Mouse (Mus musculus) mouse trophoblast stem cell (cell line): ENCODE measurements around the gene Vtcn1.

ENCODE experiments used
- in situ Hi-C, 2 experiments: fragments of 300-500 bp; cut with MseI, MboI; formaldehyde crosslinking; loops; 2 replicates in 1 of 2; 3 replicates in 1 of 2; pipeline ENCODE4 v1.15.1; 2025

Vtcn1 gene

GRCm38 (mm10) chr3:100856050-100856815, 31.0 kb downstream of the Vtcn1 start:
- in situ Hi-C loops, result no loop called here

DNA sequence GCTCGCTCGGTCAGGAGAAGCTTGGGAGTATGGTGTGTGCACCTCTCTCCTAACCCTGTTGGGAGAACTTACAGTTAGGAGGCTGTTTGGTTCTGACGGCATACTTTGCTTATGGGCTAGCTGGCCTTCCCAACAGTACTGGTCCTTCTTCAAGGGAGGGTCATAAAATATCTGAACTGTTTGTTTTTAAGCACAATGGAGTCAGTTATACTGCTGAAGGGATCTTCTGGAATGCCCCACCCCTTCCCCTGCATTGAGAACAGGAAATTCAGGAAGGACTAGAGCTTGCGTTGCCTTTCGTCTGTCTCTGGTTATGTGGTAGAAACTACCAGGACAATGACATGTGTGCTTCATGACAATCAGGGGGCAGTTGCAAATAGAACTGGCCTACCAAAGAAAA, 31.9 kb downstream of the Vtcn1 start:
- in situ Hi-C loops, result no loop called here

DNA sequence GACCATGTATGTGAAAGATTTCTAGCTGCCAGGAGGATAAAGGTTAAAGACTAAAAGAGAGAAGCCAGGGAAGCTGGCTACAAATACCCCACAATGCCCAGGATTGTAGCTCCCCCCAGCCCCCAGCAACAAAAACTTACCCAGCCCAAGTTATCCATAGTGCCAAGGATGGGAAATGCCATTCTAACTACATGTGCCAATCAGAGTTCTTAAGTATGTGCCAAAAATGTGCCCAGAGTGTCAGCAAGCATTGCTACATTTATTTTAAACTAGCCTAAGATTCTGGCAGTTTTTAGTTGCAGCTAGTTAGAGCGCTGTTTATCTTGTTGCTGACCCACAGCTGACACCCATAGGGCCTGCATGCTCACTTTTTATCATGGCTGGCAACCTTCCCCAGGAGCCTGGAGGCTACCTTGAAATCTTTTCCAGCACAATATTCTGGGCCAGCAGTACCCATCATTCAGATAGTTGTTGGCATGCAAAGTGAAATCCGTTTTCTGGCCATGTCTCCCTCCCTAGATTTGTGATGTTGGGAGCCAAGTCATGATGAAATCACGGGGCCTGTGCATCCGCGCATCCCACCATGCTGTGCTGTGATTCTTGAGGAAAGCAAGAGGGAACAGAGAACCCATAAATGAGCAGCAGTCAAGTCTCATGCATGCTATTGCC, 33.2 kb downstream of the Vtcn1 start:
- in situ Hi-C loops, result no loop called here

DNA sequence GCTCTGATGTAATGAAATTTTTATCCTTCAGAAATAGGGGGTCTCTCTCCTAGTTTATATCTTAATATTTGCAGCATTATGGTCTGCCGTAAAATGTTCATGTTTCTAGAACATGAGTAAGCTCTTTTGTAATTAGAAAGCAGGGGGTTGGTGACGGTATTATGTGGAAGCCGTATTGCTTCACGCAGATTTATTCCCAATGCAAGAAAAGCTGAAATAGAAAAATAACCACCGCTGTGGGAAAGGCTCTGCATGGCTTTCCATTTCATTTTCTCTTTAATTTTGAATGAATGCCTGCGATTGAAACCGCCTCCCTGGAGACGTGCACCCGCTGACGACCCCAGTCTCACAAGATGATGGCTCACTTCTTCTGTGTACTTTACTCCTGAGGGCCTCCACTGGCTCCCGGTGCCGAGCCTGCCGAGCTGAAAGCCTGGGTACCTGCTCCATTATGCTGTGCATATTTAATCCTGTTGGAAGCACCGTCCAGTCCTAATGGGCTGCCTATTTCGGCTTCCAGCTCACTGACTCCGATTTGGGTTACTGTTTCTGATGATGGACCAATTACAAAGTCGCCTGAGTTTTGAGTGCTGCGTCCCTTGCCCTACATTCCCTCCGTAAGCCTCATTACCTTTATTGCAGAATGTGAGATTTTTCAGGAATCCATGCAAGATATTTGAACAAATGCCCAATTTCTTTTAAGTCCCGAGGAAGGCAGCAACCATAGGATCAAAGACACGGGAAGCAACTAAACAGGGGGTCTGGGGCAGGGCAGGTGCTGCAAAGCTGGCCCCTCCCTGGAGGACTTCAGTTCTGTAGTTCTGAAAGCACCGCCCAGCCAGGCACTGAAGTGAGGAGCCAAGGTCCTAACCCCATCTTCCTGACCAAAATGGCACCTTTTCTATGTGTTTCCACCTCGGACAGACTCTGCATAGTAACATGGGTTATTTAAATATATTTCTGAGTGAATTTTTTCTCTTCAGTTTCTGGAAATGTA, 36.3 kb downstream of the Vtcn1 start:
- in situ Hi-C loops, result no loop called here

DNA sequence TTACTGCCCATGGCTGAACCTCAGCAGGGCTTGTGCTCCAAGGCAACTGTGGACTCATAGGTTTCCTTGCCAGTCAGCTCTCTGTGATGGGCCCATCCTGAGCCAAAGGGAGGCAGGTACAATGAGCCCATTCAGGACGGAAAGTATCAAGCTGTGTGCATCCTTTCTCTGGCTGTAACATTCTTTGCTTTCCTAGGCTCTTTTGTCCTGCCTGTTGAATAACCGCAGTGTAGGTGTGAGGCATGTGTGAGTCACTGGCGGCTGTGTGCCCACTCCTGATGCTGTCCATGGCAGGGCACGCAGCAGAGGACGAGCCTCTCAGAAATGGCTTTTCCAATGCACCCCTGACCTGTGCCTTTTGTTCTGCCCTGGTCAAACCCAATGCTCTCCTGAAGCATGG, 41.7 kb downstream of the Vtcn1 start:
- in situ Hi-C loops, result no loop called here

- in situ Hi-C loops, result no loop called here
These were observed 51.8 kb downstream of the Vtcn1 start for GRCm38 (mm10) chr3:100877057-100877456.

DNA sequence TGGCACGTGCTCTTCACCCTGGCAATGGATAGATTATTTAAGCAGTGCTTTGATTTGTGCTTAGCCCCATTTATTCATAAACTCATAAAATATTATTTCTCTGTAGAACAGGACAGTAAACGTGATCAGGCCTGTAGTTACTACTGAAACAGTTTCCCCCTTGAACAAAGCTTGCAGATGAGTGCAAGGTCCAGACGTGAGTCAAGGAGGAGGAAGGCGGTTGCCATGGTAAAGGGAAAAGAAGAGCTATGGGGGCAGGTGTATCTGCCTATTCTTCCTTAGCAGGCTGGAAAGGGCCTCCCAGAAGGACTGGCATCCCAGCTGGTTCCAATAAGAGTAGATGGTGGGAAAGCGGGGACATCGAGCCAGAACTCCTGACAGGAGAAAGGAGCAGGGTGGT, 56.1 kb downstream of the Vtcn1 start:
- in situ Hi-C loops, result no loop called here

DNA sequence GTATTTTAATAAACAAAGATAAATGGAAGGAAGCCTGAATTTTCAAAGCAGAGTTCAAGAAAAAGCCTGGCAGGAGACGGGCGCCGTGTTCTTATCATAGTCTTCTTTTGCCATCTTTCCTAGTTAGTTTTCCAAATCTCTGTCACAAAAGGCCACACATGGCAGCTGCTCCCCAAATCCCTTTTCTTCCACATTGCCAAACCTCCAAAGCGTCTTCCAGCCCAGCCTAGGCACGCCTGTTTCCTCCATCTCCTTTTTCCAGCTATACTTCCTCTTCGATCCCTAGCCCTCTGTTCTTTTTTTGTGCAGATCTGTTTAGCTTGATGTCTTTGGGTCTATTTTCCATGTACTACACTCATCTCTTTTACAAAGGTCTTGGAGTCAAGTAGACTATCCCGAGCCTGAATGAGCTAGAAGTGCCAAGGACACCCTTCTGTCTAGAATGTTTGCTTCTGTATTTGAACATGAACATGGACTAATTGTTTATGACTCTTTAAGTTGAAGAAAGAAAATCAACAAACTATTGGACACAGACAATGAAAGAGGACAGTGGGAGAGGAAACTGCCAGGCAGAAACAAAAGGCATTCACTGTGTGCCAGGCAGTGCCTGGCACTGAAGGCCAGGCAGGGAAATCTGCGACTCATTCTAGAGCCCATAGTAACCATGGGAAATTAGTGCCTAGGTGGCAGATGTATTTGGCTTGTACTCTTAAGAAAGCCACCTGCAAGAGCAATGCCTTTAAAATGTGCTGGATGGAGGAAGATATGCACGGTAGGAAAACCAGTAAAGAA, 56.8 kb downstream of the Vtcn1 start:
- in situ Hi-C loops, result no loop called here

DNA sequence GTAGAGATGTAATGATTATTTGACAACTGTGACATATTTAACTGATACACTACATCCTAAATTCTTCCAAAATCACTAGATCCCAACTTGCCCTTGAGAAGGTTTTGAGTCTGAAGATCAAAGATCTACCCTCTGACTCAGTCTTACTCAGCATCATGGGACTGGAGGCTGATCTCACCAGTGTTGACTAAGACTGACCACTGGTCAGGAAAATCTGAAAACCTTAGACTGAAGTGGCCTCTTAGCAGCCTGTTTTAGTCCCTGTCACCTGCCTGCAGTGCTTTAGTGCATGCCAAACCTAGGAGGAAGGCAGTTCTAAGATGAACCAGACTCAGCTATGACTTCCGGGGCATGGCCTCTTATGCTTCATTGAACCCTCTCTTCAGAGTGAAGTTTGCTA, 64.0 kb downstream of the Vtcn1 start:
- in situ Hi-C loops, result no loop called here

- in situ Hi-C loops, result no loop called here
These were observed 65.1 kb downstream of the Vtcn1 start for GRCm38 (mm10) chr3:100890406-100890805.

DNA sequence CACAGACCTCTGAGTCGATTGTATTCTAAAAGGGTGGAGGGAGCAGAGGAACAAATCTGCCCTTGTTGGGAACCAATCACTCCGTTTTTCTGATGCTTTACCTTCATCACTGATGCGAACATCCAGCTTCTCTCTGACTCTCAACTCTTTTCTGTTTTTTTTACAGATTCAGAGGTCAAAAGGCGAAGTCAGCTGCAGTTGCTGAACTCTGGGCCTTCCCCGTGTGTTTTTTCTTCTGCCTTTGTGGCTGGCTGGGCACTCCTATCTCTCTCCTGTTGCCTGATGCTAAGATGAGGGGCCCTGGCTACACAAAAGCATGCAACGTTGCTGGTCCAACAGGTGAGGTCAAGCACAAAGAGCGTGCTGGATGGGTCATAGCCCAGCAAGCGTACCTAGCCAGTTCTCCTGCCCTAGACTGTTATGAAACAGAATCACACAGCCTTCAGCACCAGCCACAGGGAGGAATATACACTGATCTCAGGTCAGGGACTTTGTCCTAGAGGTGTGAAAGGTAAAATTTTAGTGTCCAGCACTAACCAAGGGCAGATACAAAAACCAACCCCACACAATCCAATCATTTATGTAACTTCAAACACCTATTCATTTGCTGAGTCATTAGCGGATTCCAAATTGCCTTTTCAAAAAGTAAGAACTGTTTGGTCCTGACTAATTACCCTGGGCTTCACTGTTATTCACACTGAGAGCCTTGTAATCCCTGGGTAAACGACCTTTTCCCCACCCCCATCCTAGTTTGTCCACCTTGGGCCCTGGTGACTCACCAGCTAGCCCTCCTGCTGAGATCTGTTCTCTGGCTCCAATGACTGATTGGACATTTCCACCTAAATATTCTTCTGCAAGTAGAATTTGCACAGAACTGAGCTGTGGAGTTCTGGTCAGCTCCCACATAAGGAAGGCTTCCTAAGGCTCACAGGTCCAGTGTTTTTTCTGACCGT, 67.4 kb downstream of the Vtcn1 start:
- in situ Hi-C loops, result no loop called here

GRCm38 (mm10) chr3:100895500-100895899, 70.2 kb downstream of the Vtcn1 start:
- in situ Hi-C loops, result no loop called here

DNA sequence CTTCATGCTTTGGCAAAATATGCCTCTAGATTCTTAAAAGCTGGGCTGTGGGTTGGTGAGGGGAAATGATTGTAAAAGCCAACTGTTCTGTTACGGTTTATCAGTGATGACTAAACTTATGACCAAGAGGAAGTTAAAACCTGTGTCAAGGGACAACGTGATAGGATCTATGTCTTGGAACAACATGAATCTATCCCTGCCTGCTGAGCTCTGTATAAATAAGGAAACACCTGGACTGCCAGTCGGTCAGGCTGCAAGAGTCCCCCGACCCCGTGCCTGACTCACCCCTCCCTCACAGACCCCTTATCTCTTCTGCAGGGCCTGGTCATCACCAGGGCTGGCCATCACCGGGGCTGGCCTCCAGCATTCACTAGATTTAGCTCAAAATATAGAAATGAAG, 80.9 kb downstream of the Vtcn1 start:
- in situ Hi-C loops, result loop anchor here (5.0 kb wide), 2 partner anchors 129 to 134 kb away; no protein-coding TSS in a partner anchor

DNA sequence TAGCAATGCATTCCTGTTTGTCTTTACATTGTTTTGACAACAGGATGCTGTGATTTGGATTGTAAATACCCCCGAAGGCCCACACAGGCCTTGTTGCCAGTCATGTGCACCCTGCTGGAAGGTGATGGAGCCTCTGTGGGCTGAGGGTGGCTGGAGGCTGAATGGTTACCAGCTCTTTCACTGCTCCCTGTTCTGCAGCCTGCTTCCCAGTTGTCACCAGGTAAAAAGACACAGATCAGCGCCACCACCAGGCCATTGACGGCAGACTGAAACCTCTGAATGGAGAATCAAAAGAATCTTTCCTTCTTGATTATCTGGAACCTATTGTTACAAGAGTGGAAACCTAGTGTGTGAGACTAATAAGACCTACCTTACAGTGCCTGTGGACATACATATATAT, 81.7 kb downstream of the Vtcn1 start:
- in situ Hi-C loops, result loop anchor here (5.0 kb wide), 2 partner anchors 130 to 135 kb away; no protein-coding TSS in a partner anchor

DNA sequence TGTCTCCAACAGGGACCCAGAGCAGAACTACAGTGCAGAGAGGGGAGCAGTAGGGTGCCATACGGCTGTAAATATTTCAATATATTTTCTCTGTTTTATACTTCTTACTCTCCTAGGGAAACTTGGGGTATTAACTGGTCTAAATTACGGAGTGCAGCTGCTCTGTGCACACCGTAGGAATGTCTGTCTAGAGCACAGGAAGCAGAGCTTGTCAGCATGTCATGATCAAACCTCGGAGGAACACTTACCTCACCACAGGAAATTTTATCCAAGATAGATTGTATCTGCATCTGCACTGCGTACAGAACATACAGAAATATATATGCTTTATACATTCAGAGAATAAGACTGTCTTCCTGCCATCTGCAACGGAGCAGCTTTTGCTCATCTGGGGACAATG, 83.3 kb downstream of the Vtcn1 start:
- in situ Hi-C loops, result loop anchor here (5.0 kb wide), 2 partner anchors 131 to 136 kb away; no protein-coding TSS in a partner anchor

- in situ Hi-C loops, result no loop called here
These were observed 85.4 kb downstream of the Vtcn1 start for GRCm38 (mm10) chr3:100910621-100911020.

GRCm38 (mm10) chr3:100911026-100911425, 85.8 kb downstream of the Vtcn1 start:
- in situ Hi-C loops, result no loop called here

DNA sequence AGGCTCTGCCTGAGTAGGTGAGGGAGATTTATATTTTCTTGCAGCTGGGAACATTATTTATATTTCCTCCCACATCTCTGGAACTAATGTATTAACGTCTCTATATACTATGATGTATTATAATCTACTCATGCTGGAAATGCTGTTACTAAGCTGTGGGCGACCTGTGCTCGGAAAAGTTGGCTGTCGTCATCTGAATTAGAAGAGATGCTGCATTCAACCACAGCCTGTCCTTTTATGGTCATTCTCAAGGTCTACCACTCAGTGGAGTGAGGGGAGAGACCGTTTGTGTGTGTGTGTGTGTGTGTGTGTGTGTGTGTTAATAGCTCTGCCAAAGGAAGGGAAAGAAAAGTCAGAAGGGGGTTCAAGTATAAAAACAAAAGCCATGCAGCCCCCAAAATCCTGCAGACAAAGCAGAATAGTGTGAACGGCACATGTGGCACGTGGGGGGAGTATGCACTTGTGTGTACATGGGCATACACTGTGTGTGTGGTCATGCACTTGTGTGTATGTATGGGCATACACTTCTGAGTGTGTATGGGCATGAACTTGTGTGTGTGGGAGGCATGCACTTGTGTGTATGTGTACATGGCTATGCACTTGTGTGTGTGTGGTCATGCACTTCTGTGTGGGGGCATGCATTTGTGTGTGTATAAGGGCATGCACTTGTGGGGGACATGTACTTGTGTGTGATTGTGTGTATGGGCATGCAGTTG, 86.4 kb downstream of the Vtcn1 start:
- in situ Hi-C loops, result no loop called here

GRCm38 (mm10) chr3:100916844-100917243, 91.6 kb downstream of the Vtcn1 start:
- in situ Hi-C loops, result no loop called here
